Mouse (Mus musculus): ENCODE data around the gene Mul1. TPM values are rescaled to one million over a fixed set of nuclear protein-coding genes. Genes with fewer than 3 reads are reported as not detected.

The Mul1 gene
- polyA plus RNA-seq, 1 experiment: 48.9 TPM

DNA sequence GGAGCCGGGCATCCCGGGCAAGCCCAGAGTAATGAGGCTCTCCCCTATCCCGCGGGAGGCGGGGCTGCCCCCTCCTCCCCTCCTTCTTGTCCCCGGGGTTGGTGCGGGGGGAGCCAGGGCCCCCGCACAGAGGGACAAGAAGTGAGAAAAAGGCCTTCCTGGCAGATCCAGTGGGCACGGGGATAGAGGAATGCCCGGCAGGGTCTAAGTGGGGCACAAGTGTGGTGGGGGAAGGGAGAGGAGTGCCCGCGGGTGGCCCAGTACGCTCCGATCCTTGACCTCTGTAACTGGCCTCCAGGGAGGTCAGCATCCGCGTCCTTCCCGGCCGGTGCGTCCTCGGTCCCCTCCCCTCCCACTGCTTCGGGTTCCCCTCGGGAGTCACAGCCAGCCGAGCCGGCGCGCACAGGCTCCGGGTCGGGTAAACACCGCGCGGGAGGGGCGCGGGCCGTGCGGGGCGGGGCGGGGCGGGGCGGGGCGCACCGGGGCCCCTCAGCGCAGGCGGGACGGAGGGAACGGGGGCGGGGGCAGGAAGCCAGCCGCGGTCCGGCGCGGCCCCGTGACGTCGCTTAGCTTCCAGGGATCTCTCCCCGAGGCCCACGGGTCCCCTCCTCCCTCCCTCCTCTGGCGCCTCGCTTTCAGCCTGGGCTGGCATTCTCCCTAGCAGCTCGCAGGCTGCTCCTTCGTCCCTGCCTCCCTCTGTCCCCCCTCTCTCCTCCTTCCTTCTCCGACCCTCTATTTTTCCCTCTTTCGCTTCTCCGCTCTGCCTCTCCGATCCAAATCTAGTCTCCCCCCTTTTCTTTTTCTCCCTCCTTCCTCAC lies 19.5 kb downstream of the Mul1 start, which contains the start of gene Camk2n1:
Gene Camk2n1 (plus strand): TSS at position 562 of the 818 bp plus-strand sequence.
- TF ChIP-seq GATA1 (IDR thresholded peaks at IDR 0.05; ENCODE audit: low read length): no peak

DNA sequence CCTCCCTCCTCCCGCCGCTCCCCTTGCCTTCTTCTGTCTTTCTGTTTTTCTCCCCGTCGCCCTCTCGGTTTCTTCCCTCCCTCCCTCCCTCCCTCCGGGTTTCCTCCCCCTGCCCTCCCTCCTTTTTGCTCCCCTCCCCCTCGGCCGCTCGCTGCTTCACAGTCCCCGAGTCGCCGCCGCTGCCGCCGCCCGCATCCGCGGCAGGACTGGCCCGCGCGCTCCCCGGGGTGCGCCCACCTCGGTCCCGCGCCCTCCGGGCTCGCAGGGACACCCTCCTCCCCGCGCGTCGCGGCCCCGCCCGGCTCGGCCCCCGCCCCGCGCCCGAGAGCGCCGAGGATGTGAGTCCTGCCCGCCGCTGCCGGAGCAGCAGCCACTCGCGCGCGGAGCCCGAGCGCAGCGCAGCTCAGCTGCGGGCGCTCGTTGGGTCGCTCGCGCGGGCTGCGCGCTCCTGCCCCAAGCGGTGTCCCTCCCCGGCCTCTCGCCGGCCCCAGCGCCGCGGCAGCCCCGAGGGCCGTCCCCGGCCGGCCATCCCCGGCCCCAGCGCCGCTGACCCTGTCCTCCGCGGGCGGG lies 20.2 kb downstream of the Mul1 start:
- TF ChIP-seq GATA1 (IDR thresholded peaks at IDR 0.05; ENCODE audit: low read length): no peak

DNA sequence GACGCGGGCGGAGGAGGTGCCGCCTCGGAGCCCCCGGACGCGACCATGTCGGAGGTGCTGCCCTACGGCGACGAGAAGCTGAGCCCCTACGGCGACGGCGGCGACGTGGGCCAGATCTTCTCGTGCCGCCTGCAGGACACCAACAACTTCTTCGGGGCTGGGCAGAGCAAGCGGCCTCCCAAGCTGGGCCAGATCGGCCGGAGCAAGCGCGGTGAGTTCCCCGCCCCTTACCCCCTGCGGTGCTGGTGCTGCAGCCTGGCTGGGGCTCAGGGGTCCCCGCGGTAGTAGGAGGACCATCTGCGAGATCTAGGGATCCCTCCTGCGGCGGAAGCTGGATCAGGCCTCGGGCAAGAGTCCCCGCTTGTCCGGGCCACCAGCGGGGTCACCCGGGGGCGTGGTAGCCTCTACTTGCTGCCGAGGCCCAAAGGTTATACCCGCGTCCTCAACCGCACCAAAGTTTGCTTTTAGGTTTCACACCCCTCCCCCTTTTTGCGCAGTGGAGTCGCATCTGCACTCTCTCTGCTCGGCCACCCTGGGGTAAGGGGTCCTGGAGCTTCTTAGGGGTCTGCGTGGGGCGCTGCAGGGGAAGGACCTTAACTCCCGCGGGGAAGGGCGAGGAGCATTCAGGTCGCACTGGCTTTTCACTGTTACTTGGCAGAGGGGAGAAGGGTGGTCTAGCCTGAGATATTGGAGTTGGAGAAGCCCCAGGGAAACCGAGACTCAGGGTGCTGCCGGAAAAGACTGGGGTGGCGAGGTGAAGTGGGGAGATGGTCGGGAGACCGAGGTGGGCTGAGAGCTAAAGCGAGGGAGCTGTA lies 20.9 kb downstream of the Mul1 start:
- TF ChIP-seq GATA1 (IDR thresholded peaks at IDR 0.05; ENCODE audit: low read length): no peak

DNA sequence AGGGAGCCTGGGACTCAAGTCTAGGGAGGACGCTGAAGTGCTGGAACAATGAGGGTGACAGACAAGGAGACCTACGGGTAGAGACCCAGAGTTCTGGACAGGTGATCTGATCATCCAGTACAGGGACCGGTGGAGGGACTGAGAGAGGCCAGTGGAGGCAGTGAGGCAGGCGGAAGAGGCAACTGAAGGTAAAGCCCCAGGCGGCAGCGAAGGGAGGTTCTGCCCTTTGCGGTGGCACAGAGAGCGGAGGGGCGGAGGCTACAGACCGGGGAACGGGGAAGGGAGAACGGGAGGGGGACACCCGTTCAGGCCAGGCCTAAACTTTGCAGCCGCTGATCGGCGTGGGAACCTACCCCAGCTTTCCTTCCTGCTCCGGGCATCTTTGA lies 21.5 kb downstream of the Mul1 start:
- TF ChIP-seq GATA1 (IDR thresholded peaks at IDR 0.05; ENCODE audit: low read length): no peak

DNA sequence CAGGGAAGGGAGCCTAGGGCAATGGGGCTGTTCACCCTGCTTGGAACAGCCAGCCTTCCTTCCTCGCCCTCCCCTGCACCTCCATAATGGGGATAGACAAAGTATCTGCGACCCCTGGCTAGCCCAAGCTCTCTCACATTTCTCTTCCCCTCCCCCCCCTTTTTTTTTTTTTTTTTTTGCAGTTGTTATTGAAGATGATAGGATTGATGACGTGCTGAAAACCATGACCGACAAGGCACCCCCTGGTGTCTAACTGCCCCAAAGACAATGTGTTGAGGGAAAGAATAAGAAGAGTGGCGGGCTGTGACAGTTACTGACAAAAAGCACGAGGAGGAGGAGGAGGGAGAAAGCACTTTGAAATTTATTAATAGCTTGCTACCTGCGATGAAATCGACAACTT lies 22.1 kb downstream of the Mul1 start:
- TF ChIP-seq GATA1 (IDR thresholded peaks at IDR 0.05; ENCODE audit: low read length): no peak

DNA sequence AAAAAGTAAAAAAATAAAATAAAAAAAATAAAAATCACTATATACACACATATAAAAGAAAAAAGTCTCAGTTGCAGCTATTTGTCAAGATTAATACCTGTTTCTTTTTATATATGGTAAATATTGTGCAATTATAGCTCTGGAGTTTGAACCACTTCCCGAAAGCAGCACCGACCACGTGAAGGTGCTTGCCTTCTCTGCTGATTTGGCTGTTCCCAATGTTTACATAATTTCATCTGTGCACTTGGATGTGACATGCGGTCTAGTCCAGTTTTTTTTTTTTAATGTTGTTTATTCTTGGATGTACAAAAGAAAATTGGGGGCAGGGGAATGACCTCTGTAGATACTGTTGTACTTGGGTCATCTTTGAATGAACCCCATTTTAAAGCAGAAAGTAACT lies 22.6 kb downstream of the Mul1 start:
- TF ChIP-seq GATA1 (IDR thresholded peaks at IDR 0.05; ENCODE audit: low read length): no peak

DNA sequence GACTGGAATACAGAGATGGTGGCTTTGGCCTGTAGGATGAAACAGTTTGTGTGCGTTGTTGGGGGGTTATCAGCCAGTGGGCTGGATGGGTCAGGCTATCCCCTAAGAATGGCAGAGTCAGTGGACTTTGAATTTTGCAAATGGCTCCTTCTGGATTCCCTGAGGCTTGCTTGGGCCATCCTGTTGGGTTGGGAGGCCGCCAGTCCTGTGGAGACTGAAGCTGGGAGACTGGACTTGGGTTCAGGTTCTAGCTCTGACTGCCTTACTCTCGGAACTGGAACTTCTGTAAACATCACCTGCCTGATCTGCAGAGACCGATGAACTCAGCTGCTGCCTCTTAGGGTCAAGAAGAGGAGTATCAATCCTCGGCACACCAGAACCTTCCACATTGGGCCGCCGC lies 23.7 kb downstream of the Mul1 start:
- TF ChIP-seq GATA1 (IDR thresholded peaks at IDR 0.05; ENCODE audit: low read length): no peak

DNA sequence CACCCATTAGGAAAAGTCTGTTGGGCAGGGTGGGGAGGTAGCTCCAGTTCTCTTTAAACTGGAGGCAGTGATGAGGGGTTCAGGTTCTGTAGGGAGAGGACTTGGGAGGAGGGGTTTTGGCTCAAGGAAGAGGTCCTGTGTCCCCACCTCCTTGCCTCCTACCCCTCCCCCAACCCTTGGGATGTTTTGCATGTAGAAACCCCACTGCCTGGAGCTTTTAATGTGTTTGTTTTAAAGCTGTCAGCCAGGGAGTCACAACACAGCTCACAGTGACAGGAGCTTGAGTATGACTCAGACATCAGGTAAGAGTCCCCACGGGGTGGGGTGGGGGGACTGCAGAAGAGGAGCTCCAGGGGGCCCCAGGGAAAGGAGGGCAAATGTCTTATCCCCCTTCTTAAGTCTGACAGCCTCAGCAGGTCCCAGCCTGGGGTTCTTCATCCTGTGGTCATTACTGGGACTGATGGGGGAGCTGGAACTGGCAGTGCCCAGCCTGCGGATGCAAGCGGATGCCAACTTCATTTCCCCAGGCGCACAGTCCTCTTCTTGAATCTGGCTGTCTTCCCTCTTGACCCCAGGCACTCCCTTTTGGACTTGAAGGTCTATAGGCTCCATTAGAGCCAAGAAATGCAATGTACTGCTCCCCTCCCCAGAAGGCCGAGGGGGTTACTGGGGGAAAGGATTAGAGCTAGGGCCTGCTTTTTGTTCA lies 24.4 kb downstream of the Mul1 start:
- no peak for TF ChIP-seq GATA1 (IDR thresholded peaks at IDR 0.05; ENCODE audit: low read length)

DNA sequence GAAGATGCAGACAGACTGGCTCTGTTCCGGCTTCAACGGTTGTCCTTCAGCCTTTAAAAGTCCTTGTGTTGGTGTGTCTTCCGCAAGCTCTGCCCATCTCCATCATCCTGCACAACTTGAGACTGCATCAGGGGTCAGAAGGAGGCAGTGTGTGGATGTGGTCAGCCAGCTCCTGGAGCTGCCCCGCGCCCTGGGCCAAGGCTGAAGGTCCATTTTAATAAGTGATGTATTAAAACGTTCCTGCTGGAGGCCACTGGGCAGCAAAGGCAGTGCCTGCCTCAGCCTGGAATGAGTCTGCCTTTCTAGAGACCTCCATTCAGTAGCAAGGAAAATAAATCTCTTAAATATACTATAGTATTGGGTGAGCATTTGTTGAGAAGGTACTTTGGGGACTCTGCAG lies 25.3 kb downstream of the Mul1 start:
- no peak for TF ChIP-seq GATA1 (IDR thresholded peaks at IDR 0.05; ENCODE audit: low read length)

DNA sequence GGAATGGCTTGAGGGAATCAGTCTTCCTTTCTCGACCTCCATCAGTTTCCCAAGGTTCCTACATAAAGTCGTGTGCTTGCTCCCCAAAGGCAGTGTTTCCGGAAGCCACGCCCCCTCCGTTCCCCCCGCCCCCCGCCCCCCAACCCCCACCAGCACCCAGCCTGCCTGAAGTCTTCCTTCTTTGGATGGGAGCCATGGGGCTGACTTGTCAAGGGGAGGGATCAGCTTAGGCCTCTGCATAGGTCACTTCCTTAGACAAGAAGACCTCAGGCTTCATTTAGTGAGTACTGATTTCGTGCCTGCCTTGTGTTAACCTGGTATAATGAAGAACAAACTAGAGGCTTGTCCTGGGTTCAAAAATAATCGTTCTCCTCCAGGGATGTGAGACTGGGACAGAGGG lies 26.4 kb downstream of the Mul1 start:
- TF ChIP-seq GATA1 (IDR thresholded peaks at IDR 0.05; ENCODE audit: low read length): no peak

DNA sequence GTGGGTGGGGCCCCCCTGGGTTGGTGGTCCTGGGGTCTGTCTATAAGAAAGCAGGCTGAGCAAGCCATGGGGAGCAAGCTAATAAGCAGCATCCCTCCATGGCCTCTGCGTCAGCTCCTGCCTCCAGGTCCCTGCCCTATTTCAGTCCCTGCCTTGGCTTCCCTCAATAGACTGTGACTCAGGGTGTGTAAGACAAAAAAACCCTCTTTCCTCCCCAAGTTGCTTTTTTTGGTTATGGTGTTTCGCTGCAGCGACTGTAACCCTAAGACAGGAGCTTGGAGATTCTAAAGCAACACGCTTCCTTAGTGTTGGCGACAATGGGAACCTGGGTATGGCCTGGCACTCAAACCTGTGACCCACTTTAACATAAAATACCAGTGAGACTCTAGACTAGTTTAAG lies 27.0 kb downstream of the Mul1 start:
- TF ChIP-seq GATA1 (IDR thresholded peaks at IDR 0.05; ENCODE audit: low read length): no peak

DNA sequence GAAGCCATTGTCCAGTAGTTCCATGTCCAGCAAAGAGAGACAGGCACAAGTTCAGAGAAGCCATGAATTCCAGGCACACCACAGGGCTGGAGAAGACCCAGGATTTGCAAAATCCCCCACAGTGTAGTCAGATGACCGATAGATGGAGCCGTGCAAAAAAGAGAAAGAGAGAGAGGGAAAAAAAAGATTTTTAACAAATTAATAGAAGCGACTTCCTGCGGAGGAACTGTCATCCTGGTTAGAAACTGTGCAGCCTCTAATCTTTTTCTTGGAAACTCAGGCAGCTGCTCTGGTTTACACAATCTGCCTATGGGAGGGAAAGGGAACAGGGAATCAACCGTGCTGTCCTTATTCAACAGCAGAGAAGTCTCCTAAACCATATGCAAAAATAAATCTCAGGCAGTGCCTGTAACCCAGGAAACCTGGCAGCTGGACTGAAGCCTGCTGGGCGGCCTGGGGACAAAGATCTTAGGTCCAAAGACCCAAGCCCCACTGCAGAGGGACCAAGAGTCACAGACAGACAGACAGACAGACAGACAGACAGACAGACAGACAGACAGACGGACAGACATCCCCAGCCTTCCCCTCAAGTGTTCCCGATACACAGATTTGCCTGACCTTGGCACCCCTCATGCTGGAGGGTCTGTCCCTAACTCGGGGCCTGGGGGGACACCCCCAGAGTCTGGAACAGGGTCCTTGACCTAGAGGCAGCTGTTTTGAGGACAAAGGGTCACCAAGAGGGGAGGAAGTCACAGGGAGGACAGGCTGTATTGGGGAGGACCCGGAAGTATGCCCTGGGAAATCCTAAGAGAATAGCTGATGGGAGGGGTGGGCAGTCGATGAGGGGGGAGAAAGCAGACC lies 28.7 kb downstream of the Mul1 start:
- TF ChIP-seq GATA1 (IDR thresholded peaks at IDR 0.05; ENCODE audit: low read length): no peak

DNA sequence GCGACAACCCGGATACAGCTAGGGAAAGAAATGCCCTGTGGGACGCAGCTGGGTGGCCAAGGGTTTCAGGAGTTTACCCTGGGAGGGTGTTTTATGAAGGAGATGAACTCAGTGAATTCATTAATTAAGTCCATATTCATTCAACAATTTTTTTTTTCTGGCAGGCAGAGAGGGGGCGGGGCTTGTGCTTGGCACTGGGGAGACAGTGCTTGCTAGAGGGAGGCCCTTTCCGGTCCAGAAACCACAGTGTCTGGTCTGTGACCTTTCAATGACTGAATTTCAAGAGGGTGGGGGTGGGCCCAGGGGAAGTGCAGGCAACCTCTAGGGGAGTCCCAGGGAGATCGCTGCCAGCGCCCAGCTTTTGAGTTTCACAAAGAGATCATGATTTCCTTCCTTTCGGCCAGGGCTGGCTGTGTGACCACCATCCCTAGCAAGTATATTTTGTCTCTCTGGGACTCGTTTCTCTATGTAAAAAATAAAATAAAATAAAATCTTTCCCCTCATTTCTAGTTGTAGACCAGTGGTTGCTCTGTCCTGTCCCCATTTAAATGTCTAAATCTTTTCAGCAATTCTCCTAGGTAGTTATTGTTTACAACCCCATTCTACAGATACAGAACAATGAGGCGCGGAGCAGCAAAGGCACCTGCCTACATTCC lies 29.5 kb downstream of the Mul1 start:
- no peak for TF ChIP-seq GATA1 (IDR thresholded peaks at IDR 0.05; ENCODE audit: low read length)

DNA sequence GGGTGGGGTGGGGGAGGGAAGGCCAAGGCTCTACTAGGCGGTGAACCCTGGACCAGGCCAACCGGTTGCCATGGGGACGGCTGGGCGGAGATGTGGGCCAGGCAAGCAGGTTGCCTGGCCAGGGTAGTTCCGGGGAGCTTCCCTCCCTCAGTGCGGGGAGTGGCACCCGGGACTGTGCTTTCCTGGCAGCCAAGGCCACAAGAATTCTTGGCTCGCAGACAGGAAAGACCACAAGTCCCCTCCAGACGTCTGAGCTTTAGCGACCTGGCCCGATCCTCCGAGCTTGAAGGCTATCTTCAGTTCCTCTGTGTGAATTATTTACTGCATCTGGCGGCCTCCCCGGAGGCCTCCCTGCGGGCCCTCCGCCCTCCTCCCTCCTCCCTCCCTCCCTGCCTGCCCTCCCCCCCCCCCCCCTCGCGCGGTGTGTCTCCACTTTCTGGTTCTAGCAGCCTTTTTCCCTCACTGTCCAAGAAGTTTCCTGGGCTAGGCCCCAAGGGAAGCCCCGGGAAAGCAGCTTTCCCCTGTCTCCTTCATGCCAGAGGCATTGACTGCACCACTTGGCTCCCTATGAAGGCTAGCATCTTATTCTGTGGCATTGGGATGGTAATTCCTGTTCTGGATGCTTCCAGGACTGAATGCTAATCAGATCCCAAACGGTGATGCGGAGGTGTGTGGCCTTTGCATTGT lies 30.3 kb downstream of the Mul1 start:
- no peak for TF ChIP-seq GATA1 (IDR thresholded peaks at IDR 0.05; ENCODE audit: low read length)

Measured in G1E-ER4 (cell line).